Mouse (Mus musculus): ENCODE data around the gene Sertad4. TPM values are rescaled to one million over a fixed set of nuclear protein-coding genes. Genes with fewer than 3 reads are reported as not detected.

Sertad4 gene
- total and polyA plus RNA-seq, 3 experiments: not detected

DNA sequence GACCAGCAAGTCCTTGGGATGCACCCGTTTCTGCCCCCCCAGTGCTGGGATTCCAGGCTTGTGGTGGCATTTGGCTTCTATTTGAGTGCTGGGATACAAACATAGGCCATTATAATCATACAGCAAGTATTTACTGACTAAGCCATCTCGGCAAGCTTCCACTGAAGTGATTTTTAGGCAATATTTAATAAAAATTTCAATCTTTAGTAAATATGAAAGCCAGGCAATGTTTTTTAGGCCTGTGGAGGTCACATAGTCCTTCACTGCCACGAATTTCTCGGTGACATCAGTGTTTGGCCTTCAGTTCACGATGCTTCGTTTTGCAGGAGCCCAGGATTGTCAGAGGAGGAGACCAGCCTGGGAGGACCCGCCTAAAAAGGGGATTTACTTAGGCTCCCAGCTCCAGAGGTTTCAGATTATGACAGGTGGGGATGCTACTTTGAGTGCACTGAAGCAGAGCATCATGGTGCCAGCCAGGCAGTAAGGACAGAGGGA is 23.6 kb upstream of the Sertad4 start (continued):
- TF ChIP-seq POLR2A (IDR thresholded peaks at IDR 0.05; ENCODE audit: control insufficient read depth in 1 of 2, insufficient read depth in 1 of 2, low read depth in 1 of 2, low read length in 2 of 2, poor library complexity in 1 of 2): no peak
- TF ChIP-seq UBTF (IDR thresholded peaks at IDR 0.05; ENCODE audit: borderline replicate concordance, insufficient read depth, low read depth, low read length): no peak
- TF ChIP-seq USF1 (IDR thresholded peaks at IDR 0.05; ENCODE audit: low read depth, low read length): no peak
- no peak for TF ChIP-seq EP300 (IDR thresholded peaks at IDR 0.05; ENCODE audit: low read depth in 1 of 2, low read length in 2 of 2)
- no peak for TF ChIP-seq CHD1 (IDR thresholded peaks at IDR 0.05; ENCODE audit: low read depth, low read length)

DNA sequence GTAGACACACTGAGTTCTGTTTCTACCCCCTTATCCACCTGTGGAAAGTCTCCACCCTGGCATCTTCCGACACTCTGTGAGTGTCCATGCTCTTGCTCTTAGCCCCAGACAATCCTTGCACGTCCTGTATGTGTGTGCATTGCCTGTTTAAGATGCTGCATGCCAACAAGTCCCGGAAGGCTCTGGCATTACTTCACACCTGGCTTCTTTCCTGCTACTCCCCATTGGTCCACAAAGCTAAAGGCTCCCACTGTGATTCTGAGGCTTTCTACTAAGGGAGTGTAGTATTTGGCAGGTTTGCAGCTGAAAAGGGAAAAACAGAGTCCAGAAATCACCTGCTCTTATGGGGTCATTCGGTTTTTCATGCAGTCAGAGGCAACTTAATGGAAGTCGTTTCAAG is 17.3 kb upstream of the Sertad4 start:
- H3K4me3 ChIP-seq (ENCODE audit: control insufficient read depth in 1 of 2, insufficient read depth in 1 of 2, low read depth in 2 of 2, low read length in 2 of 2): no peak overlapping the region
- no peaks in the 10 kb centered on the region for H3K79me2 ChIP-seq (ENCODE audit: control insufficient read depth, insufficient read depth, low read length, poor library complexity)
- no peak overlapping the region for H3K27ac ChIP-seq (ENCODE audit: control insufficient read depth, low read depth, low read length)
- TF ChIP-seq MXI1 (IDR thresholded peaks at IDR 0.05; ENCODE audit: low read depth, low read length): no peak
- TF ChIP-seq NELFE (IDR thresholded peaks at IDR 0.05; ENCODE audit: low read depth, low read length): no peak
- TF ChIP-seq JUND (IDR thresholded peaks at IDR 0.05; ENCODE audit: low read depth, low read length): no peak
- TF ChIP-seq MAX (IDR thresholded peaks at IDR 0.05; ENCODE audit: low read length): no peak
- H3K4me1 ChIP-seq (ENCODE audit: control insufficient read depth in 1 of 2, insufficient read depth in 2 of 2, low read length in 2 of 2): no peaks in the 10 kb centered on the region
- H3K9ac ChIP-seq (ENCODE audit: control insufficient read depth, low read depth, low read length, poor library complexity, severe bottlenecking): no peak overlapping the region
- H3K27me3 ChIP-seq (ENCODE audit: control insufficient read depth in 1 of 2, insufficient read depth in 2 of 2, low read length in 2 of 2): no peaks in the 10 kb centered on the region; a peak in 1 of 4 replicates
- no peak for DNase-seq (ENCODE audit: low read depth, low spot score)
- H3K36me3 ChIP-seq (ENCODE audit: control insufficient read depth in 1 of 2, insufficient read depth in 2 of 2, low read length in 2 of 2): no peaks in the 10 kb centered on the region
- H3K9me3 ChIP-seq (replicated peaks; ENCODE audit: insufficient read depth, low read length): no peaks in the 10 kb centered on the region

DNA sequence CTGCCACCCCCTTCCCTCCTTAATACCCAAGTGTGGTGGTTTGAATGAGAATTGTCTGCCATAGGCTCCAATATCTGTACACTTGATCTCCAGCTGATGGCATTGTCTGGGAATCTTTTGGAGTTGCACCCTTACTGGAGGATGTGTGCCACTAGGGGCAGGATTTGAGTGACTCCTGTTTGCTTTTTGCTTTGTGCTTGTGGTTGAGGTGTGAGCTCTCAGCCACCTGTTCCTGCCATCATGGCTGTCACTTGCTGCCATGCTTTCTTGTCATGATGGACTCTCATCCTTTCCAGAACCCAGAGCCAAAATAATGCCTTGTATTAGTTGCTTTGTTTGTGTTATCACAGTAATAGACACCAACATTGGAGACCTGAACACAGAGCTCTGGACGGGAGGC is 14.2 kb upstream of the Sertad4 start:
- Histone ChIP-seq H3K79me2 (ENCODE audit: control insufficient read depth, insufficient read depth, low read length, poor library complexity) (no peaks in the 10 kb centered on the region), H3K36me3 (ENCODE audit: control insufficient read depth in 1 of 2, insufficient read depth in 2 of 2, low read length in 2 of 2) (no peaks in the 10 kb centered on the region), H3K9me3 (replicated peaks; ENCODE audit: insufficient read depth, low read length) (no peaks in the 10 kb centered on the region), H3K9ac (ENCODE audit: control insufficient read depth, low read depth, low read length, poor library complexity, severe bottlenecking) (no peak overlapping the region), H3K4me1 (ENCODE audit: control insufficient read depth in 1 of 2, insufficient read depth in 2 of 2, low read length in 2 of 2) (no peaks in the 10 kb centered on the region), H3K27ac (ENCODE audit: control insufficient read depth, low read depth, low read length) (no peak overlapping the region), H3K4me3 (ENCODE audit: control insufficient read depth in 1 of 2, insufficient read depth in 1 of 2, low read depth in 2 of 2, low read length in 2 of 2) (no peak overlapping the region), H3K27me3 (ENCODE audit: control insufficient read depth in 1 of 2, insufficient read depth in 2 of 2, low read length in 2 of 2) (no peaks in the 10 kb centered on the region; a peak in 2 of 4 replicates)
- no peak for DNase-seq (ENCODE audit: low read depth, low spot score)
- TF ChIP-seq MAX (IDR thresholded peaks at IDR 0.05; ENCODE audit: low read length): no peak
- TF ChIP-seq EP300 (IDR thresholded peaks at IDR 0.05; ENCODE audit: low read depth in 1 of 2, low read length in 2 of 2): no peak
- TF ChIP-seq E2F4 (IDR thresholded peaks at IDR 0.05; ENCODE audit: borderline replicate concordance, low read depth, low read length): no peak
- no peak for TF ChIP-seq MYB (IDR thresholded peaks at IDR 0.05; ENCODE audit: low read depth, low read length)
- no peak for TF ChIP-seq CHD1 (IDR thresholded peaks at IDR 0.05; ENCODE audit: low read depth, low read length)
- no peak for TF ChIP-seq ELF1 (IDR thresholded peaks at IDR 0.05; ENCODE audit: low read depth, low read length)
- TF ChIP-seq POLR2AphosphoS2 (IDR thresholded peaks at IDR 0.05; ENCODE audit: low read length): no peak
- TF ChIP-seq GABPA (IDR thresholded peaks at IDR 0.05; ENCODE audit: low read depth, low read length): no peak
- TF ChIP-seq ZMIZ1 (IDR thresholded peaks at IDR 0.05; ENCODE audit: low read depth, low read length): no peak
- no peak for TF ChIP-seq ZKSCAN1 (IDR thresholded peaks at IDR 0.05; ENCODE audit: low read depth, low read length)
- no peak for TF ChIP-seq MAFK (IDR thresholded peaks at IDR 0.05; ENCODE audit: borderline replicate concordance, low read depth, low read length)
- no peak for TF ChIP-seq CHD2 (IDR thresholded peaks at IDR 0.05; ENCODE audit: low read length)
- TF ChIP-seq POLR2AphosphoS5 (IDR thresholded peaks at IDR 0.05; ENCODE audit: borderline replicate concordance, low read depth, low read length): no peak
- TF ChIP-seq RAD21 (IDR thresholded peaks at IDR 0.05; ENCODE audit: low read depth, low read length): no peak
- no peak for TF ChIP-seq ETS1 (IDR thresholded peaks at IDR 0.05; ENCODE audit: low read depth, low read length)
- TF ChIP-seq ZC3H11A (IDR thresholded peaks at IDR 0.05; ENCODE audit: low read depth, low read length): no peak
- no peak for TF ChIP-seq NRF1 (IDR thresholded peaks at IDR 0.05; ENCODE audit: insufficient read depth, low read depth, low read length, poor library complexity, severe bottlenecking)
- no peak for TF ChIP-seq MXI1 (IDR thresholded peaks at IDR 0.05; ENCODE audit: low read depth, low read length)
- no peak for TF ChIP-seq TAL1 (IDR thresholded peaks at IDR 0.05; ENCODE audit: low read length)
